Comparison of ENCODE assay signal across 8 mouse cellular contexts in the genomic region with DNA sequence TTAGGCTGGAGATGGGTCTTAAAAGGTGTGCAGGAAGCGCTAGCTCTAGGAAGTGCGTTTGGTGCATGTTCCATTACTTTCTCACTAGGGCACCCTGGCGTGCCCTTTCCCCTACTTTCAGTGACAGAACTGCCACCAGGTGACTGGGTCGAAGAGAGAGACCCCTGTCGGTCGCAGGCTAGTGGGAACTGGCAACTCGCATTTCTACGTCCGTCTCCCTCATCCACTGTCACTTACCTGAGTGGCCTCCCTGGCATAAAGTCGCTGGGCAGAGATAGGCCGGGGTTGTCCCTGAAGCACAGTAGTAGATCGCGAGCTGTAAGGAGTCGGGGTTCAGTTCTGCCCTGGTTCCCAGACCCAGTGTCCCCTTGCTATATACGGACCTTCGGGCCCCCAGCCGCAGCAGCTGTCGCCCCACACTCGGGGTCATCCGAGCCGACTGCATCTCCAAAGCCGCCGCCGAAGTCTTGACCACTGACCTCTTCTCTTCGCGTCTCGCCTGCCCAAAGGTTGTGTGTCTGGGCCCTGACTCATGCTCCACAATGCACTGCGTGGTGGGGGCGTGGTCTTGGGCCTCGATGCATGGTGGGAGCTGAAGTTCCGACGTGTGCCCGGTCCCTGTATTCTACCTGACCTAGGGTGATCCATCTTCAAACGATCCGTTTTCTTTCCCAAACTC. TPM values are rescaled to one million over a fixed set of nuclear protein-coding genes. Genes with fewer than 3 reads are reported as not detected.
A peak's percentile ranks its signal among the peaks of the same experiment; 100 is the strongest.
DNase-seq lines count a peak whose midpoint lies in the region; ATAC-seq lines count a peak whose summit lies in the region.

A gene (minus strand): TSS at position 532 of the 679 bp plus-strand sequence.

- H3K36me3 ChIP-seq in heart, embryonic 14.5 days (ENCODE audit: control insufficient read depth, insufficient read depth, low read length) = peaks cover 41% of the 10 kb centered on the region
- H3K36me3 ChIP-seq in liver, embryonic 15.5 days (replicated peaks) = peaks cover 36% of the 10 kb centered on the region
- peaks cover 17% of the 10 kb centered on the region for H3K36me3 ChIP-seq in neural tube, embryonic 11.5 days (ENCODE audit: control insufficient read depth, insufficient read depth, low read length)
- H3K36me3 ChIP-seq in stomach, embryonic 16.5 days (ENCODE audit: control insufficient read depth, insufficient read depth, low read length) = peaks cover 17% of the 10 kb centered on the region

- peak within 1 kb of the TSS; percentile 89 for H3K9ac ChIP-seq in heart, embryonic 14.5 days (ENCODE audit: low read length)
- H3K9ac ChIP-seq in liver, embryonic 15.5 days = peak within 1 kb of the TSS; percentile 75
- peak within 1 kb of the TSS; percentile 60 for H3K9ac ChIP-seq in neural tube, embryonic 11.5 days (ENCODE audit: low read length)
- H3K9ac ChIP-seq in stomach, embryonic 16.5 days (ENCODE audit: low read length) = peak within 1 kb of the TSS; percentile 79

- DNase-seq in c-Kit-negative CD71-positive TER-119-positive erythroid progenitor cells, embryonic 14.5 days (ENCODE audit: low read depth, low spot score) = peak; percentile 80
- peak; percentile 72 for DNase-seq in fibroblast of lung, adult 2 months (ENCODE audit: low read depth)
- DNase-seq in kidney, postnatal 14 days = peak; percentile 94
- peak; percentile 84 for DNase-seq in neural tube, embryonic 11.5 days (ENCODE audit: low spot score)

- H3K4me2 ChIP-seq in heart, embryonic 14.5 days (ENCODE audit: low read length) = peak within 1 kb of the TSS; percentile 81
- H3K4me2 ChIP-seq in liver, embryonic 15.5 days = peak within 1 kb of the TSS; percentile 88
- H3K4me2 ChIP-seq in neural tube, embryonic 11.5 days (ENCODE audit: low read depth) = peak within 1 kb of the TSS; percentile 76
- peak within 1 kb of the TSS; percentile 64 for H3K4me2 ChIP-seq in stomach, embryonic 16.5 days (ENCODE audit: low read depth, low read length)

- H3K27me3 ChIP-seq in heart, embryonic 14.5 days (ENCODE audit: control insufficient read depth, insufficient read depth, low read length) = no peaks in the 10 kb centered on the region
- H3K27me3 ChIP-seq in liver, embryonic 15.5 days = no peaks in the 10 kb centered on the region
- H3K27me3 ChIP-seq in neural tube, embryonic 11.5 days (ENCODE audit: control insufficient read depth, insufficient read depth, low read length) = no peaks in the 10 kb centered on the region
- no peaks in the 10 kb centered on the region for H3K27me3 ChIP-seq in stomach, embryonic 16.5 days (ENCODE audit: control insufficient read depth, insufficient read depth, low read length)

- H3K9me3 ChIP-seq in heart, embryonic 14.5 days (ENCODE audit: control insufficient read depth, low read length) = no peaks in the 10 kb centered on the region
- H3K9me3 ChIP-seq in liver, embryonic 15.5 days (replicated peaks) = no peaks in the 10 kb centered on the region
- H3K9me3 ChIP-seq in neural tube, embryonic 11.5 days (ENCODE audit: control insufficient read depth, low read length) = no peaks in the 10 kb centered on the region
- no peaks in the 10 kb centered on the region for H3K9me3 ChIP-seq in stomach, embryonic 16.5 days (replicated peaks; ENCODE audit: control insufficient read depth, low read length)

- peaks cover 13 to 36% of the 10 kb centered on the region in 2 experiments for H3K4me1 ChIP-seq in heart, embryonic 14.5 days (ENCODE audit: control insufficient read depth in 2 of 2, insufficient read depth in 2 of 2, low read length in 2 of 2)
- H3K4me1 ChIP-seq in liver, embryonic 15.5 days (replicated peaks) = peaks cover 50% of the 10 kb centered on the region
- H3K4me1 ChIP-seq in neural tube, embryonic 11.5 days (ENCODE audit: control insufficient read depth, insufficient read depth, low read length) = peaks cover 20% of the 10 kb centered on the region
- H3K4me1 ChIP-seq in stomach, embryonic 16.5 days (ENCODE audit: control insufficient read depth, insufficient read depth, low read length) = peaks cover 29% of the 10 kb centered on the region

- under 1% methylated on average over 35 of the region's 35 CpGs for WGBS in heart, embryonic 14.5 days
- WGBS in liver, embryonic 15.5 days (ENCODE audit: insufficient replicate concordance) = under 1% methylated on average over 35 of the region's 35 CpGs
- 1% methylated on average over 35 of the region's 35 CpGs for WGBS in neural tube, embryonic 11.5 days
- WGBS in stomach, embryonic 16.5 days = under 1% methylated on average over 35 of the region's 35 CpGs

- H3K27ac ChIP-seq in heart, embryonic 14.5 days (replicated peaks in 1 of 2; ENCODE audit: control insufficient read depth in 1 of 2, insufficient read depth in 1 of 2, low read depth in 2 of 2, low read length in 2 of 2) = peak within 1 kb of the TSS; percentile 83 to 85
- peak within 1 kb of the TSS; percentile 76 for H3K27ac ChIP-seq in liver, embryonic 15.5 days (replicated peaks)
- H3K27ac ChIP-seq in neural tube, embryonic 11.5 days (ENCODE audit: low read depth, low read length) = no peak within 1 kb of the TSS
- peak within 1 kb of the TSS; percentile 25 for H3K27ac ChIP-seq in stomach, embryonic 16.5 days (ENCODE audit: low read length)

- ATAC-seq in CD4-positive, CD25-positive, alpha-beta regulatory T cell, adult 4 months = peak; percentile 78
- peak; percentile 68 for ATAC-seq in heart, embryonic 14.5 days (ENCODE audit: insufficient number of reproducible peaks, insufficient read depth, low FRiP score, low read depth)
- peak; percentile 84 for ATAC-seq in liver, embryonic 15.5 days (ENCODE audit: insufficient read depth)
- ATAC-seq in neural tube, embryonic 11.5 days (ENCODE audit: insufficient read depth, low FRiP score, low TSS enrichment) = peak; percentile 77
- ATAC-seq in stomach, embryonic 16.5 days (ENCODE audit: insufficient read depth, low FRiP score) = peak; percentile 89

- peak within 1 kb of the TSS; percentile 70 to 71 for H3K4me3 ChIP-seq in heart, embryonic 14.5 days (ENCODE audit: control insufficient read depth in 1 of 2, insufficient read depth in 1 of 2, low read depth in 1 of 2, low read length in 2 of 2)
- H3K4me3 ChIP-seq in liver, embryonic 15.5 days (replicated peaks) = peak within 1 kb of the TSS; percentile 73
- peak within 1 kb of the TSS; percentile 44 for H3K4me3 ChIP-seq in neural tube, embryonic 11.5 days (ENCODE audit: low read depth, low read length)
- peak within 1 kb of the TSS; percentile 58 for H3K4me3 ChIP-seq in stomach, embryonic 16.5 days (replicated peaks; ENCODE audit: low read length)

RNA-seq across cellular contexts. Expression of the gene that starts here (rescaled TPM):
- 100 to 1,000 TPM; 124 to 181 TPM for polyA plus RNA-seq in CD4-positive, CD25-positive, alpha-beta regulatory T cell, adult 4 months (2017; shearing (Covaris generic))
- 185 and 198 TPM in 2 replicates for polyA plus RNA-seq in heart, embryonic 14.5 days (2014; fragmentation: Nextera tagmentation; extraction: Ambion mirVana)
- polyA plus RNA-seq in liver, embryonic 15.5 days (2015; fragmentation: Nextera tagmentation; extraction: Ambion mirVana) = 111 and 124 TPM in 2 replicates
- polyA plus RNA-seq in neural tube, embryonic 11.5 days (2014; fragmentation: Nextera tagmentation; extraction: Ambion mirVana) = 49.3 and 54.1 TPM in 2 replicates
- 115 and 119 TPM in 2 replicates for polyA plus RNA-seq in stomach, embryonic 16.5 days (2015; fragmentation: Nextera tagmentation; extraction: Ambion mirVana)
